11 mouse cellular contexts compared by ENCODE assay signal in genomic region chr1:91465244-91465643, GRCm38 (mm10). TPM values are rescaled to one million over a fixed set of nuclear protein-coding genes. Genes with fewer than 3 reads are reported as not detected.
DNase-seq lines count a peak whose midpoint lies in the region; ATAC-seq lines count a peak whose summit lies in the region.
"Had no signal": no experiment of that assay in that cellular context is flagged by ENCODE, and none has a peak within 500 bp of the region (broad histone marks: within the 10 kb centered on the region; RNA-seq: fewer than 3 reads in every experiment).

No protein-coding gene starts in this region.

- DNase-seq in adrenal gland, postnatal 10 days: peak; percentile 7
- DNase-seq in adrenal gland, postnatal 36 days: no peak
- peak; percentile 57 for DNase-seq in kidney, postnatal 10 days
- peak; percentile 28 for DNase-seq in lung, postnatal 10 days
- no peak for DNase-seq in right cerebral cortex, adult 18-20 months
- DNase-seq in gastrocnemius, postnatal 25 days: no peak
- DNase-seq in layer of hippocampus, postnatal 14 days (ENCODE audit: low spot score in 2 of 2): no peak

- no peaks in the 10 kb centered on the region for H3K27me3 ChIP-seq in embryonic facial prominence, embryonic 13.5 days
- H3K27me3 ChIP-seq: neural tube, embryonic 15.5 days had no signal

- 9% methylated on average over 1 of the region's 1 CpGs for WGBS in embryonic facial prominence, embryonic 13.5 days

- no peak overlapping the region for H3K9ac ChIP-seq in embryonic facial prominence, embryonic 13.5 days
- H3K9ac ChIP-seq: hindbrain, embryonic 12.5 days; neural tube, embryonic 15.5 days had no signal

- no peaks in the 10 kb centered on the region for H3K9me3 ChIP-seq in embryonic facial prominence, embryonic 13.5 days
- H3K9me3 ChIP-seq: hindbrain, embryonic 12.5 days; neural tube, embryonic 15.5 days had no signal

- peaks cover 10% of the 10 kb centered on the region for H3K4me1 ChIP-seq in embryonic facial prominence, embryonic 13.5 days

- H3K36me3 ChIP-seq in embryonic facial prominence, embryonic 13.5 days: no peaks in the 10 kb centered on the region
- H3K36me3 ChIP-seq: hindbrain, embryonic 12.5 days; neural tube, embryonic 15.5 days had no signal

- H3K27ac ChIP-seq in embryonic facial prominence, embryonic 13.5 days: no peak overlapping the region
- H3K27ac ChIP-seq: hindbrain, embryonic 12.5 days; neural tube, embryonic 15.5 days had no signal

- no peak overlapping the region for H3K4me3 ChIP-seq in embryonic facial prominence, embryonic 13.5 days
- H3K4me3 ChIP-seq: hindbrain, embryonic 12.5 days; neural tube, embryonic 15.5 days had no signal

- H3K4me2 ChIP-seq in embryonic facial prominence, embryonic 13.5 days: no peak overlapping the region
- H3K4me2 ChIP-seq: hindbrain, embryonic 12.5 days; midbrain, embryonic 11.5 days; neural tube, embryonic 15.5 days had no signal

- ATAC-seq in embryonic facial prominence, embryonic 13.5 days (ENCODE audit: insufficient number of reproducible peaks, insufficient read depth, low FRiP score, low TSS enrichment, low read depth): 0 out of 2 replicates have a peak, but pooled peaks have one; percentile 32

RNA-seq across cellular contexts. Expression of gene Per2, which starts 6.1 kb away (rescaled TPM):
- 10 to 100 TPM; 15.6 to 37.9 TPM for total RNA-seq in adrenal gland, postnatal 10 days (2021)
- 10 to 100 TPM; 37.1 to 84.7 TPM for total RNA-seq in adrenal gland, postnatal 36 days (2021)
- 3.0 and 3.5 TPM in 2 replicates for polyA plus RNA-seq in embryonic facial prominence, embryonic 13.5 days (2015; fragmentation: Nextera tagmentation; extraction: Ambion mirVana)
- total RNA-seq in gastrocnemius, postnatal 25 days (2021): 1 to 10 TPM in 1 of 2 experiments, under 1 TPM in 1; 0.97 to 7.1 TPM
- 10 to 100 TPM; 24.2 to 28.6 TPM for total RNA-seq in layer of hippocampus, postnatal 14 days (2021)

RNA-seq across cellular contexts. Expression of gene Traf3ip1, which starts 29.2 kb away (rescaled TPM):
- 1 to 10 TPM; 8.0 to 9.1 TPM for total RNA-seq in adrenal gland, postnatal 10 days (2021)
- total RNA-seq in adrenal gland, postnatal 36 days (2021): 10 to 100 TPM; 11.2 to 16.9 TPM
- polyA plus RNA-seq in embryonic facial prominence, embryonic 13.5 days (2015; fragmentation: Nextera tagmentation; extraction: Ambion mirVana): 8.7 and 12.1 TPM in 2 replicates
- total RNA-seq in gastrocnemius, postnatal 25 days (2021): 1 to 10 TPM; 2.9 to 3.2 TPM
- 10 to 100 TPM; 11.6 to 12.6 TPM for total RNA-seq in layer of hippocampus, postnatal 14 days (2021)

RNA-seq across cellular contexts. Expression of gene Hes6, which starts 51.4 kb away (rescaled TPM):
- total RNA-seq in adrenal gland, postnatal 10 days (2021): 100 to 1,000 TPM in 1 of 2 experiments, 10 to 100 TPM in 1; 49.5 to 137 TPM
- total RNA-seq in adrenal gland, postnatal 36 days (2021): 100 to 1,000 TPM; 274 to 679 TPM
- polyA plus RNA-seq in embryonic facial prominence, embryonic 13.5 days (2015; fragmentation: Nextera tagmentation; extraction: Ambion mirVana): 63.7 and 70.8 TPM in 2 replicates
- total RNA-seq in gastrocnemius, postnatal 25 days (2021): 1 to 10 TPM; 6.9 to 8.6 TPM
- total RNA-seq in layer of hippocampus, postnatal 14 days (2021): 10 to 100 TPM; 20.6 to 21.9 TPM

Comparison
In these comparisons a context has a peak if more than half of its experiments do, and no peak if none do; other contexts are left out.
1. DNase-seq: peak in adrenal gland, postnatal 10 days (single experiment), kidney, postnatal 10 days (single experiment) and lung, postnatal 10 days (single experiment); none in adrenal gland, postnatal 36 days (0 of 2), right cerebral cortex, adult 18-20 months (single experiment), gastrocnemius, postnatal 25 days (single experiment) and layer of hippocampus, postnatal 14 days (0 of 2).